Mouse (Mus musculus) c-Kit-negative CD71-positive TER-119-positive erythroid progenitor cells, embryonic 14.5 days (primary cell): ENCODE measurements at regions not wholly inside any gene's neighbourhood (a gene's known extent, or its start where the extent isn't known, plus 50 kb on each side); places are given as distances from the start of the nearest gene placed in this dataset.
A peak's percentile ranks its signal among the peaks of the same experiment; 100 is the strongest.

Source experiments
- DNase-seq: peaks from one replicate; pipeline ENCODE4 v3.0.0-alpha.2; 2013; ENCODE audit warnings: low read depth, low spot score

GRCm38 (mm10) chr2:161340291-161340690 lies 231.4 kb upstream of the Chd6 start:
- no peak for DNase-seq

GRCm38 (mm10) chr2:161339327-161340001 lies 230.6 kb upstream of the Chd6 start:
- DNase-seq = no peak

GRCm38 (mm10) chr2:161338953-161339326 lies 230.1 kb upstream of the Chd6 start:
- DNase-seq = no peak

DNA sequence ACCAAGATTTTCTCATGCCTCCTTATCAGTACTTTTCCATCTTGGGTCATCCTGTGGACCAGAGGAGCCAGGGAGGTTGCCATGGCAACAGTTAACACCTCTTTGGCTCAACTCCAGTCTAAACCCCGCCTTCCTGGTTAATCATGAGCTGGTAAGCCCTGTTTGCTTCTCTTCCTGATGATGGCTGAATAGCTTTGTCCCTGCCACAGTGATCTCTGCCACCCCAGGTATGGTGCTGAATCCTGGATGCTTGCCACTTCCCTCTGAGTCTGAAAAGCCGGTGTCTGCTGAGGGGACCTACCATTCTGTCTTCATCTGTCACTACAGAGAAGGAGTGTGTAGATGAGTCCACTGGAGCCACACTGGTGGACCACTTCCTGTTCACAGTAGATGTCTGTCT lies 223.8 kb upstream of the Chd6 start:
- no peak for DNase-seq

DNA sequence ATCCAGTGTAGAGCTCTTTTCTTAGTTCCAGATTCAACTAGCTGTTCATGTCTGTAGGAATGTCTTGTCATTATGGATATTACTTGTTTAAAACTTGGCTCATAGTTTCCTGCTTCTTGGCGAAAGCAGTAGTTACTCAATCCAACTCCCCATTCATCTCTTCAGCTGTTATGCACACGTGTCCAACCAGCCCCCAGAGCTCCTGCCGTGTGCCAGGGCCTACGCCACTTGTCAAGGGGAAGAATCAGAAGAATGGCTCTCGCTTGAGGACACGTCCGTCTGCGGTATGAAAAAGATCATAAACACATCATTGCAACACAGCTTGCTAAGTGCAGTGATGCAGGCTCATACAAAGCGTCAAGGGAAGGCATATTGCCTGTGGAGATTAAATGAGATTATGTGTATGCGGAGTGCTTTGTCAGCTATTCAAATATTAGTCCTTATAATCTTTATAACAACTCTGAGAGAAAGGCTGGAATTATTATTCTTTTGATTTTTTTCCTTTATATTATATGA lies 223.0 kb upstream of the Chd6 start:
- no peak for DNase-seq

GRCm38 (mm10) chr2:161302796-161303195 lies 193.9 kb upstream of the Chd6 start:
- no peak for DNase-seq

DNA sequence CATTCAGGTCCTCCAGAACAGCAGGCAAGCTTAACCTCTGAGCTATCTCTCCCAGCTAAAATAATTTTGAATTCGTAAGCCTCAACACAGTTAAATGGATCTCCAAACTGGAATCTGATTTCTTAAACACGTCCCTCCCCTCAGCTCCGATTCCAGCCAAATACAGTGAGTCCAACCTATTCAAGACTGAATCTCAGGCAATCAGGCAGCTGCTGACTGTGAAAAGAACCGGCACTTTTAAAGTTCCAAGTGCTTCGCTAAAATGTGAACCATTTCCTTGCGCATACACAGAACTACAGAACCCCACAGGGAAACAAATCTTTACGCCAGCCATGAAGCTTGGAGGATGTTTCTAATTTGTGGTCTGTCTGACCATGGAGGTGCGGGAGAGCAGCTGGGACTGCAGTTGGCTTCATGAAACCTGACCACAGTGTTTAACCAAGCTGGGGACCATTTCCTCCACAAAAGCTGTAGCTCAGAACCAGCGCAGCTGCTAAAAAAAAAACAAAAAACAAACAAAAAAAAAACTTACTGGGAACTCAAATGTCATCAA lies 160.1 kb upstream of the Chd6 start:
- DNase-seq = no peak

- no peak for DNase-seq
Observed at GRCm38 (mm10) chr2:161266476-161266875, 157.6 kb upstream of the Chd6 start.

DNA sequence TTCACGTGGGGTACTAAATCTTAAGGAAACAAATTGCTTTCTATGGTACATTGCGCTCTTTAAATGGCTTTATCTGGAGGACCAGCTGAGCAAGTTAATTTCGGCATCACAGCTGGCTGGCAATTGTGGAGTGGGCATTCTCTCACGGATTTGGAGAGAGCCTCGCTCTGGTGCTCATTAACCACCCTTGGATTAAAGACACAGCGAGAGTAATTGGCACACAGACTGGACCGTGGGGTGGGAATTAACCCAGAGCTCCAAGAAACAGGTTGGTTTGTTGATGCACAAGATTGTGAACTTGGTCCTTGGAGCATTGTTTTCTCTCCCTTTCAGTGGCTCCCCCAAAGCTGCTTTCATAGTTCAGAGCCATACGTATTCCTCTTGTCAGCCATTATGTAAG lies 156.3 kb upstream of the Chd6 start:
- DNase-seq = no peak

- DNase-seq = no peak
Observed at GRCm38 (mm10) chr2:161252761-161253160, 143.9 kb upstream of the Chd6 start.

DNA sequence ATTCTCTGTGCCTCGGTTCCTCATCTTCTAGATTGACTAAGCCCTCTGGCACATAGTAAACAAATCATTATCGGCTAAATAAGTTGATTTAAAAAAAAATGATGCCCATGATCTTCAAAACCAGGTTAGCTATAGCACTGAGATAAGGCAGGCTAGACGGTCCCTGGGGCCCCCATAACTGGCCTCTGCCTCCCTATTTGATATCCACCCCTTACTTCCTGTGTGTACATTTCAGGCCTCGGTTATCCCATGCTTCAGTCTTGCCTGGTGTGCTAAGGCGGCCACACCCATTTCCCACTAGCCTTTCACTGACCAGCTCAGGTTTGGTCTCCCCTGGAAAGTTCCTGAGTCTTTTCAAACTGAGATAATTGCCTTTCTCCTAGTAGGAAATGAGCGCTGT lies 132.8 kb upstream of the Chd6 start:
- no peak for DNase-seq

- no peak for DNase-seq
Observed at GRCm38 (mm10) chr2:161237280-161237819, 128.5 kb upstream of the Chd6 start.

DNA sequence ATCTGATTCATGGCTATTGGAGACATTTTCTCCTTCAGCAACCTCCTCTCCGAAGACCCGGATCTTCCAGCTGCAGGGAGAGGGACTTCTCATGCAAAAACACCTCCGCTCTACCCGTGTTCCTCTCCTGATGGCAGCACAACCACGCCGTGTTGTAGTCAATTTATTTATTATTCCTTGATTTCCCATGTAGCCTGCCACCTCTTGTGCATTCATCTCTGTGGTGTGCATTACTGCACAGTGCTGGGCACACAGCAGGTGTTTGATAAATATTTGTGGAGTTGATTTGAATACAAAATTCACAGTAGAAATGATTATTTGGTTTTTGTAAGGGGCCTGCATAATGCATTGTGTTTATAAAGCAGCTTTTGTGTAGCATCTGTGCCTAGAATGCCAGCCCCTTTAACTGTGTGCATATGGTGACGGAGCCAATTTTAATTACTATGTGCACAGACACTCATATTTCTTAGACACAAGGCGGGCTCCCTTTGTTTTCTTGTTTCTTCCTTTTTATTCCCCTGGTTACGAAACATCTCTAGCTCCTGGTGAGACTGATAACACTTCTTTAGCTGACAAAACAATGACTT lies 124.4 kb upstream of the Chd6 start:
- DNase-seq = no peak

GRCm38 (mm10) chr2:161231405-161231804 lies 122.5 kb upstream of the Chd6 start:
- DNase-seq = no peak

DNA sequence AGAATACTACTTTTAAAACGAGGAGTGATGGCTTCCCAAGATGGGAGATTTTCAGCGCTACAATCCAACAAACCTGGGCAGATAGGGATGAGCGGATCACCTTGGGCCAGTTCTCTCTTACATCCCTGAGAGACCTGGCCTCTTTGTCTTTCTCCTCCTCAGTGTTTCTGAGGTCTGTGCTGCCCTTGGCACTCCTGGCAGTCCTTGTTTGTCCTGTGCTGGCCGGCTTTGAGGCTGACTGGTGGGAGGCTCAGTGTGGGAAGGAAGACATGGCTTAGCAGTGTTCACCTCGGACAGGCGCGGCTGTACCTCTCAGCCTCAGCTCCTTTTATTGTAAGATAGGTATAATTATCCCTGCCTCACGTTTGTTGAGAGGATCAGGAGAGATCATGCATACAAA lies 106.9 kb upstream of the Chd6 start:
- DNase-seq = no peak

DNA sequence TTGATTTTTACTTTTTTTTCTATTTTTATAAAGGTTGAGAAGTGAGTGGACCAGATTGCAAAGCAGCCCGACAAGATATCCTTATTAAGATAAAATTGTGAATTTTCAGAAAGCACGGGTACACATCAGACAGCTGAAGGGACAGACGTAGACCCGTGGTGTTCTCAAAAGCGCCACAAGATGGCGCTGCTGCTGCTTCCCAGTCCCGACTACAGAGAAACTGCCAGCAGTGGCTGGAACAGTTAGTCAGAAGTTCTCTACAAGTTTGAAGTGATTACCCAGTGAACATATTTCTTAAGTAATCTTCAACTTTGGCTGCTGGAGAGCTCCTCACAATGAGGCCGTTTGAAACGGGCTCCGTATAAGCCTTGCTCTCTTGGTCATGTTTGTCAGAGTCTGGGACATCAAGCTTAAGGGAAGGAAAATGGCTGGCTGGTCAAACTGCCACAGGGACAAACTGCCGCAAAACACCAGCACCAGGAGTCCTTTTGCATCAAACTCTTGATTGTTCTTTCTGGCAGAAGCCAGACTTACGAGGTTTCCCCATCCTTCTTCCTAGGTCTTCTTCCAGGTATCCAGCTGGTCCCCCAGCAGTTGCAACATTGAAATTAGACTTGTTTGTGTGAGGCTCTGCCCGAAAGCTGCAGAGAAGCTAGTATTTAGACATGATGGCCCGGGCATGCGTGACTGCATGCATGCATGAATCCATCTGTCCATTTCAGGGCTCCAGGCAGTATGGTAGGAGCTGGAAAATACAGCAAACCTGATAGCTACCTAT lies 106.0 kb upstream of the Chd6 start:
- peak; percentile 16 for DNase-seq

DNA sequence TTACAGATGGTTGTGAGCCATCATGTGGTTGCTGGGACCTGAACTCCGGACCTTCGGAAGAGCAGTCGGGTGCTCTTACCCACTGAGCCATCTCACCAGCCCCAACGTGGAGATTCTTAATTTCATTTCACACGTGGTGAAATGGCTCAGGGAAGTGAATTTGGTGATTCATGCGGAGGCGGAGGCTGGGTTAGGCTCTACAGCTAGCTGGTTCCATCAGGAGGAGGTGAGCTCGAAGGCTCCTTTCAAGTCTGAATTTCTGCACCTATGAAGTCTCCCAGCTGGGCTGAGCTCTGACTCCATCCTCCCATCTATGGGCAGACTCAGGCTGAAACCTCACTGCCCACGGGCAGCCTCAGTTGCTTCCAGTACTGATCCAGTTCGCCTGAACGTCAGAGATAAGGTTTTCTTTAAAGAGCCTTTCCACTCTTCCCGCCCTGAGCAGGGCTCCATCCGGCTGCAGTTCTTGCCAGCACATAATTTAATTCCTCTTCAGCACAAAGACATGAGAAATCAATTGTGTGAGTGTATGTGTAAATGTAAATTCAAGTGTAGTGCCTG lies 103.5 kb upstream of the Chd6 start:
- DNase-seq = no peak

DNA sequence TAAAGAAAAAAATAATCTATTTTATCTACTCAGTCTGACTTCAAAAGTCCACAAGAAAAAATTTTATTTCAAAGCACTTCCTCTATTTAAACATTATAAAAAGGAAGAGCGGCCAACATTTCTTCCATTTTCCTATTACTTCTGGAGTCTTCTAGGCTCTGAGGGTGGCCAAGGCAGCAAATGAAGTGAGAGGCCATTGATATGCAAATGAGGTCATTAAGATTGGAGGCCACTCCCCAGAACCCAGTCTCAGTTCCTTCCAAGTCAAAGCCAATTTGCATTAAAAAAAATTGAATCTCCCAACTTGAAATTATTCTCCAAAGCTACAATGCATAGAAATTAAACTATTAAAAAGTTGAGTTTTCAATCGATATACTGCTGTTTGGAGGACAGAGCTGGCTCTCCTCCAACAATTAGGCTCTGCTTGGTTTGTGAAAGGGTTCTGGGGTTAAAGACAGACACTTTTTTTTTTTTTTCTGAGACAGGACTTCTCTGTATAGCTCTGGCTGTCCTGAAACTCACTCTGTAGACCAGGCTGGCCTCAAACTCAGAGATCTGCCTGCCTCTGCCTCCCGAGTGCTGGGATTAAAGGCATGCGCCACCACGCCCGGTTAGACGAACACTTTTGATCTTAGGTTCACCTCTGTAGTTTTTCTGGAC lies 88.0 kb upstream of the Chd6 start:
- DNase-seq = no peak

DNA sequence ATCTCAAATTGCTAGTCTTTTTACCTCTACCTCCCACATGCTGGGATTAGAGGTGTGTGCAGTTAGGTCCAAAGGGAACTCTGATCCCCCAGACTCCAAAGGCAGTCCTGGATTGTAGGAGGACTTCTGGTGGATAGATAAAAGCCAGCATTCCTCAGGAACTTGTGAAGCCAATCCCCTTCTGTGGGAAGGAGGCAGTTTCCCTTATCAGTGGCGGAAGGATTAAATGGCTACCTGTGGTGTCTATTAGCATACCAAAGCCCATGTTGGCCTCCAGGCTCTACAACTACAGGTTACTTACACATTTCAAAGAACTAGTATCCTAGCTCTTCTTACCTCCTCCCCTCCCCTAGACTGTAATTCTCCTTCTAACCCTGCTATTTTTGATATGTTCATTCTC lies 78.6 kb upstream of the Chd6 start:
- DNase-seq = no peak

GRCm38 (mm10) chr2:161185122-161185521 lies 76.2 kb upstream of the Chd6 start:
- DNase-seq = no peak

DNA sequence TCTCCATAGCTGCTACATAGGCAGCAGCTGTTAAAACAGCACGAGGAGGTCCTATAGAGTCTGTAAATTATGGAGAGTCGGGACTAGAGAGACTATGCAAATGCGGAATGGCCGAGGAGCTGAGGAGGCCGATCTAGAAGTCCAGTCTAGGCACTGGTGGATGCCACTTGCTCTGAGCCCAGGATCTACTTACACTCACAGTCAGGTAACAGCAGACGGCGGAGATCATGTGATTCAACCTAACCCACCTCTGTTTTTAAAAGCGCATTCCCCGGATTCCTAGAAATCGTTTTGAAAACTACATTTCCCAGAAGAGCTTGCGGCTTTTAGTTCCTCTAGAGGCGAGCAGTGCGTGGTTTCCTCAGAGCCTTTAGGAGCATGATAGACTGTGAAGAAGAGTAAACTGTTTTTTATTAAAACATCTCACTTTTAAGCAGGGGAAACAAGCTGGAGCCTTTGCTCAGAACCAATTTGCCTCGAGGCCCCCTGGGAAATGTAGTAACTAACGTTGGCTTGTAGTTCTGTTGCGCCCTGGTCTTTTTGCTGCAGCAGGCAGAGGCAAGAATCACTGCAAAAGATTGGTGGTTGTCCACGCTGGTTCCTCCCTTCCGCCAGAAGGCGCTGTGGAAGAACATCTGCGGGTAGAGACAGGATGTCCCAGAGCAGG lies 68.6 kb upstream of the Chd6 start:
- DNase-seq = no peak
